Mouse (Mus musculus): ENCODE data around the gene Syk.

DNA sequence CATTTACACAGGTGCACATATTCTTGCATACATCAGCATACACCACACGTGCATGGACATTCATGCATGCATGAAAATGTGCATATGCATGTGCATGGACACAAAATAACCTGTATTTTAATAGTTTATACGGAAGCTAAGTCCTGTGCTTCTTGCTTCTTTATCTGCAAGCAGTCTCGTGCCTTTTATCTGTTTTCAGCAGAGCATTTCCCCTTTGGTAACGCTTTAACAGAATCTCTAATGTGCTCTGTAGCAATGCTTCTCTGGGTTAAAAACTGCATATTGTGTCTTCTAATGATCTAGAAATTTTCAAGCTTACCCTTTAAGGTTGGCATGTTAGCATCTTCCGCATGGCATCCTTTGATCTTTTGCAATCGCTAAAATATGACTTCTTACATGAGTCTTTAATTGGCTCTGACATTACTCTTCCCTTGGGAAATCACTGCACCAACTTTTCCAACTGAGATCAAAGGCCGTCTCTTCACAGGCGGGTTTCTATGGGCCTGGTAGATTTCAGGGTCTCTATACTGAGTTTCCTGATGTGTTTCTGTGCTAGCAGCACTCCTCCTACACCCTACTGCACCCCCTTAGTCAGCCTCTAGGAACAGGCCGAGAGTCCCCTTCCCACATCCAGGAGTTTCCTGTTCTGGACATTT is 30.0 kb upstream of the Syk start:
- TF ChIP-seq POLR2A (IDR thresholded peaks at IDR 0.05; ENCODE audit: control insufficient read depth, low read depth, low read length): no peak
- no peak for TF ChIP-seq CTCF (IDR thresholded peaks at IDR 0.05; ENCODE audit: control insufficient read depth, insufficient read depth, insufficient replicate concordance, low read depth, low read length)
